Mouse (Mus musculus) ovary, adult 18-20 months (tissue): Measurements from ENCODE around the gene Kcnj2.

Source experiments
- DNase-seq: peaks from one replicate; pipeline ENCODE4 v3.0.0; 2022; ENCODE audit warnings: low spot score, mixed read lengths

The Kcnj2 gene

GRCm38 (mm10) chr11:111091117-111091516, 25.2 kb downstream of the Kcnj2 start:
- DNase-seq = no peak

GRCm38 (mm10) chr11:111092967-111093366, 27.0 kb downstream of the Kcnj2 start:
- no peak for DNase-seq

GRCm38 (mm10) chr11:111096612-111097011, 30.6 kb downstream of the Kcnj2 start:
- DNase-seq = no peak

- no peak for DNase-seq
Measured at GRCm38 (mm10) chr11:111100131-111100530, 34.2 kb downstream of the Kcnj2 start.

GRCm38 (mm10) chr11:111100651-111101050, 34.7 kb downstream of the Kcnj2 start:
- DNase-seq = no peak

- DNase-seq = no peak
Measured at GRCm38 (mm10) chr11:111101620-111102176, 35.7 kb downstream of the Kcnj2 start.

GRCm38 (mm10) chr11:111104422-111104821, 38.5 kb downstream of the Kcnj2 start:
- no peak for DNase-seq

GRCm38 (mm10) chr11:111108130-111108529, 42.2 kb downstream of the Kcnj2 start:
- DNase-seq = no peak

- DNase-seq = no peak
Measured at GRCm38 (mm10) chr11:111121514-111121913, 55.5 kb downstream of the Kcnj2 start.

GRCm38 (mm10) chr11:111123324-111123723, 57.4 kb downstream of the Kcnj2 start:
- no peak for DNase-seq

GRCm38 (mm10) chr11:111125963-111126362, 60.0 kb downstream of the Kcnj2 start:
- DNase-seq = no peak
